Mouse (Mus musculus) spleen, postnatal 36 days (tissue): ENCODE measurements around the gene BC028528.
"Not testable (repeated sequence)": the region's sequence is repeated elsewhere in the genome, so short reads cannot be mapped to it uniquely, and the experiment has no call there.

Source experiments
- DNase-seq, 2 experiments: peaks; one replicate each; pipeline ENCODE4 v3.0.0; 2022; ENCODE audit warnings: low spot score in 2 of 2, mixed read lengths in 1 of 2

The BC028528 gene

GRCm38 (mm10) chr3:95891211-95892065 is at the start of gene BC028528:
Gene BC028528, minus strand, starts transcription at chr3:95892005.
- peak; percentile 84 to 86 for DNase-seq

- no peak for DNase-seq
These were observed 47.0 kb upstream of the BC028528 start for GRCm38 (mm10) chr3:95938835-95939234.

GRCm38 (mm10) chr3:95938217-95938616 is 46.4 kb upstream of the BC028528 start:
- DNase-seq = no peak

DNA sequence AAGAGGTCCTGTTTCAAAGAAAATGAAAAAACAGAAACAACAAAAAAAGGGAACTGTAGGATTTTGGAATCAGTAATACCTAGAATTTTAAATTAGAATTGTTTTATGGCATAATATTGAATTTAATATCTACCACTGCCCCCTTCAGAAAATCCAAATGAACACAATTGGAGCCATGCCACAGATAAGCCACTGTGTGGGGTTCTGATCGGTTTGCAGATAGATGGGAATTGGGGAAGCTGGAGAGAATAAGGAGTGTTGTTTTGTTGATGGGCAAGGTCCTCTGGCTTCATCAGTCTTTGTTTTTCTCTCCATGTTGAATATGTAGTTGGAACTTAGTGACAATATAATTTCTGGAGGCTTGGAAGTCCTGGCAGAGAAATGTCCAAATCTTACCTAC is 42.6 kb upstream of the BC028528 start:
- DNase-seq = no peak

DNA sequence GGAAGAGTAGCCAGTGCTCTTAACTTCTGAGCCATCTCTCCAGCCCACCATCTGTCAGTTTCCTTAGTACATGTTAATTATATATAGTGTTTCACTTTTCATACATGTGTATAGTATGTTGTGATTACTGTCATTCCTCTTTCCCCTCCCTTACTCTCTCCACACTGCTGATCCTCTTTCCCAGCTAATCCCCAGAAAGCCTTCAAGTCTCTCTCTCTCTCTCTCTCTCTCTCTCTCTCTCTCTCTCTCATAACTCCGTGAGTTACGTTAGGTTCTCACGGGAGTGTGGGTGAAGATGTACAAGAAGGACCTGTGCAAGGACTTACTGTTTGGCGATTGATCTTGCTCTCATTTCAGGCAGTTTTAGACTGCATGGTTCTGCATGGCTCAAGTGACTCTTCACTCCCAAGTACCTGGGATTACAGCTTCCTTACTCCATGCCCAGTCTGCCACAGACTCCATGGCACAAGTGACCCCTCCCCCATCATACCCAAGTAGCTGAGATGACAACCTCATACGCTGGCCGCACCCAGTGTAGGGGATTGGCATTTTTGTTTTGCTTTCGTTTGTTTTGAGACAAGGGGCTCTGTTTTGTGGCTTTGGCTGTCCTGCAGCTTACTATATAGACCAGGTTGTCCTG is 41.4 kb upstream of the BC028528 start:
- DNase-seq = no peak

DNA sequence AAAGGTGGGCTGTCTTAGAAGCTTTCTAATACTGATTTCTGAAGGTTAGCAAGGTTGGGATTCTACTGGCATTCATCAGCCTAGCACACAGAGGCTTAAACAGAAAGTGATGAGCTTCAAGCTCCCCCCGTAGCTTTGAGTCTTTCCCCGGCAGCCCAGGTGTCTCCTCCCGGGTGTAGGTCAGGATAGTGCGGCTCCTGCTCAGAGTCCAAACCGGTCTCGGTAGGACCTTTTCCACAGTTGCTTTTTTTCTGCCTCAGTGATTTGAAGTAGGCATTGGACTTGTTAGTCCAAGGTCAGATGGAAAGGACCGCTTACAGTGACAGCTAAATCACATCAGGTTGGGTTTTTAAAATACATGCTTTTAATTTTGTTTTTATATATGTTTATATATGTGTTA is 40.8 kb upstream of the BC028528 start:
- DNase-seq = no peak

GRCm38 (mm10) chr3:95932157-95932556 is 40.4 kb upstream of the BC028528 start:
- no peak for DNase-seq

DNA sequence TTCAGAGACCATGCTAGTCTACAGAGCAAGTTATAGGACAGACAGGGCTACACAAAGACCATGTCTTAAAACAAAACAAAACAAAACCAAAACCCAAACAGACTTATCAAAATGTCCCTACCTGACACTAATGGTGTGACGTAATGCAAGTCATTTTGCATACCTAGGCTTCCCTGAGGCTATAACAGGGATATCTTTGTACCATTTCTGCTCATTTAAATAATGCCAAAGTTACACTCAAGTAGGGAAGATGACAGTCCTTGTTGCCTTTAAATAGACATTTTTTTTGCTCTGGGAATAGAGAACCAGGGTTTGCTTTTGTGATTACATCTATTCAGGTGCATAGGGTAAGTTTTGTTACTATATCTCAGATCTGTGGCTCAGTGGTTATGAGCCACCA is 39.7 kb upstream of the BC028528 start:
- DNase-seq = no peak

GRCm38 (mm10) chr3:95930471-95930789 is 38.6 kb upstream of the BC028528 start:
- no peak for DNase-seq

GRCm38 (mm10) chr3:95929581-95930470 is 38.0 kb upstream of the BC028528 start:
- peak; percentile 38 to 44 for DNase-seq

DNA sequence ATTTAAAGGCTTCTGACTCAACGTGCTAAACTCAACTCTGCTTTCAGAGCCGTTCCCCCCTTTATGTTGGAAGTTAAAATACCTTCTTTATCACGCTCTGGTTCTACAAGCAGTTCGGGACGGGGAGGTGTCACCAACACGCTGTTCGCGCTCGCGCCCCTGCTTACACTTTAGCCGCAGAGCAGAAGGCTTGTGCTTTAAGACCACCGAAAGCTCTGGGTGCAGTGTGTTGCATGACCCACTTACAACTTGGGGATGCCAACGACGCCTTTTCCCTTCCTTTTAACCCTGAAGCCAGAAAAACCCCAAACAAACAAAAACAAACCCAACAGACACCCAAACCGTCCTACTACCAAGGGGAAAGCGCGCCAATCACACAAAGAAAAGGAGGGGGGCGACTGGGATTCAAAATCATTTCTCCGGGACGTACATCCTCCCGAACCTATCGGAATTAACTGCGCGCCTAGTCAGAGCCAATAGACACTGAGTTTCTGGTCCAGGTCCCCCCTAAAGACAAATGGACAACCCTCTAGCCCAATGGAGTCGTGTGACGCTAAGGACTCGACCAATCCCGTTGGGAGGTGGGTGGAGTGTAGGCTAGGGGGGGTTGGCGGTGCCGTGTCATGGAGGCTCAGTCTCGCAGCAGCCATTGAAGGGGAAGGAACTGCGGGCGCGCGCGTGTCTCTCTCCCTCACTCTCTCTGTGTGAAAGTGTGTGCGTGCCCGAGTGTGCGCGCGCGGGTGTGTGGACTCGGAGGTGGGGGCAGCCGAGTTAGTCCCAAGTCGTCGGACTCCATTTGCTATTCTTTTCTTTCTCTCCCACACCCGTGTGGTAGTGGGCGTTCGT is 37.1 kb upstream of the BC028528 start, which contains the start of gene Anp32e:
Gene Anp32e, plus strand, starts transcription at position 589 of the 846 bp plus-strand sequence.
- peak; percentile 98 for DNase-seq

DNA sequence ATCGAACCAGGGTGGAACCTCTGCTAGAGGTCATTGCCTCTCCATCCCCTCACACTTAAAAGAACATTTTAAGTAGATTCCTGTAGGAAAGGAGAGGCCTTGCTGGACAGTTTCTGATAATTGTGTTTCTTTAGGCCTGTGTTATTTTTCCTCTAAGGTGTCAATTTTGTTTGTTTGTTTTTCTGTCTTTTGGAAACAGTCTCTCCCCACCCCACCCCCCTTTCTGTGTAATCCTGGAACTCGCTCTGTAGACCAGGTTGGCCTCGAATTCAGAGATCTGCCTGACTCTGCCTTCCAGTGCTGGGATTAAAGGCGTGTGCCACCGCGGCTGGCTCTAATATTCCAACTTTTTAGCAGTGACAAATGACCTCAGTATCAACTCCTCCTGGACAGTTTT is 36.5 kb upstream of the BC028528 start:
- DNase-seq = no peak

DNA sequence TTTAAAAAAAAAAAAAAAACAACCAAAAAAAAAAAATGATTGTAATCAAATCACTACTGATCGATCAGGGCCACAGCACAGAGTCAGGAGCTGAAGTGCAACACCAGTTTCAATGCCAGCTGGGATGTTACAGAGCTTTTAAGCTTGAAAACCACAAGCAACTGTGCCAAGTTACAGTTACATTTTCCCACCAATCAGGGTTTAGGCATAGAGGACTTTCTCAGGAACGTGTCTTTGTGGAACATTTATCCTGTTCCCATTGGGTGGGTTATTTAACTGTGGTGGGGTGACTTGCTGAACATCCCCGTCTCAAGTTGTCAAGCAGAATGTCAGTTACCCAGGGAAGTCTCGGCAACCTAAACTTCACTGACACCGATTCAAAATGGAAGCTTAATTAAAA is 33.3 kb upstream of the BC028528 start:
- no peak for DNase-seq

- DNase-seq = no peak
These were observed 32.4 kb upstream of the BC028528 start for GRCm38 (mm10) chr3:95924185-95924584.

GRCm38 (mm10) chr3:95923429-95923828 is 31.6 kb upstream of the BC028528 start:
- DNase-seq = not testable (repeated sequence)

GRCm38 (mm10) chr3:95920532-95920931 is 28.7 kb upstream of the BC028528 start:
- DNase-seq = not testable (repeated sequence)

GRCm38 (mm10) chr3:95916760-95917159 is 25.0 kb upstream of the BC028528 start:
- no peak for DNase-seq

- DNase-seq = no peak
These were observed 22.9 kb upstream of the BC028528 start for GRCm38 (mm10) chr3:95914706-95915105.

DNA sequence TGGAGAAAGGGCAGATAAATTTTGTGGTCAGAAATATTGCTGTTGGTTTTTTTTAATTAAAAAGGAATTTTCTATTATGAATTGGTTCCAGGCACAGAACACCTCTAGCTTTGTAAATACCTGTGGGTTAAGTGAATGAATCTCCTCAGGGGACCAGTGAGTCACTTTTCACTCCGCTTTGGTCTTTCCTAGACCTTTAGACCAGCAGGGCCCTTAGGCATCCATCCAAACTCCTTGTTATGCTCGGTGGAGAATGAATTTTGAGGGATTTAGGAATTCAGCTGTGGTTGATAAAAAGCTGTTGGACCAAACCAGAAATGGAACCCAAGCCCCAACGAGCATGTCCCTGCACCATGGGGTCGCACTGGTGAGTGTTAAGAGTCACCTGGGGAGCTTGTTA is 15.8 kb upstream of the BC028528 start:
- no peak for DNase-seq

- DNase-seq = peak; percentile 26 to 29
These were observed 15.1 kb upstream of the BC028528 start for GRCm38 (mm10) chr3:95906860-95907259.

DNA sequence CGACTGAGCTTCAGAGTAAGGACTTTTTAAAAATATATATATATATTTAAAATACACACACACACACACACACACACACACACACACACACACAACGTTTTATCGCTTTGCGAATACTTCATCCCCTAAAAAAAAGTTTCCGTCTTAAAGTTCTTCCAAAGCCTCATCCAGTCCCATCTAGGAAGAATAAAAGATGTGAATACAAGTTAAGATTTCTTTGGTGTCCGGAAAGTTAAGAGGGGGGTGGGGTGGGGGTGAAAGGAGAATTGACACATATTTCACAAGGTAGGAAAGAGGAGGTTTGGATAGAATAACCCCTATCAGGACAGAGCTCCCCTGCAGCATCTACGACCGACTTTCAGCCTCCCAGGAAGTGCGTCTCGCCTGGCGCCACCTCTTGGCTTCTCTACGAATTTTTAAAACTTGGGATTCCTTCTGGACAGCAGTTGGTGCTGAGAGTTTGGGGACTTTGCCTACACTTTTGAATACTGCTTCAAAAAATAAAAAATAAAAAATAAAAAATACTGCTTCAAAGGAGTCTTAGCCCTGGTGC is 14.2 kb upstream of the BC028528 start:
- DNase-seq = peak; percentile 33 to 37
